Mouse (Mus musculus): ENCODE measurements around the gene Tbx21. TPM values are rescaled to one million over a fixed set of nuclear protein-coding genes. Genes with fewer than 3 reads are reported as not detected.

The Tbx21 gene
- total RNA-seq, 1 experiment, result 0.27 TPM

DNA sequence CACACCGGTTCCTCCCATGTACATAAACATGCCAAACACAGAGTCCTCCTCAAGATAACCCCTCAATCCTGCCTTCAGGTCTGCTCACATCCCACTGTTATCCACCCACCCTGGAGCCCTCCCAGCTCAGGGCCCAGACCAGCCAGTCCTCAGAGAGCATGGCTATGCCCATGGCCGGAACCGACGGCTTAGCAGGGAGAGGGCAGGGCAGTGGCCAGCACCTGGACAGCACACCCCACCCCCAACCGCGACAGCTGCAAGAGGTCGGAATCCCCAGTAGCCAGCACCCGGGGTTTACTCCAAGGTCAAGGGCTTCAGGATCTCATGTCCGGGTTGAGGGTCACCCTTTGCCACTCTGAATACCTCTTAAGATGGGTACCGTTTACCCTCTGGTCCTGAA, 5.1 kb upstream of the Tbx21 start:
- Histone ChIP-seq H3K9ac (ENCODE audit: insufficient read depth, low read depth, low read length, poor library complexity, severe bottlenecking) (no peak overlapping the region), H3K4me3 (ENCODE audit: insufficient read depth in 1 of 2, low read depth in 1 of 2, low read length in 2 of 2, poor library complexity in 1 of 2, severe bottlenecking in 1 of 2) (no peak overlapping the region), H3K36me3 (ENCODE audit: control insufficient read depth, insufficient read depth, low read length, poor library complexity, severe bottlenecking) (no peaks in the 10 kb centered on the region), H3K4me1 (ENCODE audit: control insufficient read depth in 2 of 2, insufficient read depth in 2 of 2, low read length in 2 of 2, poor library complexity in 1 of 2) (peaks cover 0 to 8% of the 10 kb centered on the region in 2 experiments; a peak in 1 of 4 replicates), H3K27ac (ENCODE audit: insufficient read depth, low read depth, low read length, poor library complexity, severe bottlenecking) (no peak overlapping the region), H3K9me3 (ENCODE audit: control insufficient read depth, insufficient read depth, low read depth, low read length) (no peaks in the 10 kb centered on the region)
- in situ Hi-C loops (cut with MboI; ENCODE audit: low sequenced_read_pairs in 2 of 2, unreplicated experiment in 2 of 2), result no loop called here
- TF ChIP-seq MAFK (IDR thresholded peaks at IDR 0.05; ENCODE audit: insufficient read depth, low read depth, low read length) (no peak), HCFC1 (IDR thresholded peaks at IDR 0.05; ENCODE audit: borderline replicate concordance, insufficient read depth, low read length) (no peak), ZC3H11A (IDR thresholded peaks at IDR 0.05; ENCODE audit: borderline replicate concordance, low read depth, low read length) (no peak), CHD2 (IDR thresholded peaks at IDR 0.05; ENCODE audit: low read depth, low read length) (no peak), ZNF384 (IDR thresholded peaks at IDR 0.05; ENCODE audit: low read depth, low read length) (no peak)
- DNase-seq (ENCODE audit: low read depth, low spot score), result no peak

DNA sequence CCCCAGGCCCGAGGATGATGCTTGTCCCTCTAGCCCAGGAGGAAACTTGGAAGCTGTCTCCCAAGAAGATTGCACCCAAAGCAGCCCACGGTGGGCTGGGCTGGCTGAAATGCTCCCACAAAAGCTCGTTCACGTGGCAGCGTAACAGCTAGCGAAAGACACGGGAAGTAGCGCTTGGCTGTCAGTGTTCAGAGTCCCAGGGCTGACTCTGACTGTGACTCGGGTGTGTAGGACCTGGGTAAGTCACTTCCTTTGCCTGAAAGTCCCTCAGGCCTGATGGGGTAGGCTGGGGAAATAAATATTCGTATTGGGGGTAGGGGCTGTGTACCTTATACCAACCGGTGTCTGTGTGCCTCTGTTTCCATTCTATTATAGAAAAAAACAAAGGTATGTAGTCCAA, 666 bp upstream of the Tbx21 start:
- no peak overlapping the region for H3K9ac ChIP-seq (ENCODE audit: insufficient read depth, low read depth, low read length, poor library complexity, severe bottlenecking)
- H3K4me3 ChIP-seq (ENCODE audit: insufficient read depth in 1 of 2, low read depth in 1 of 2, low read length in 2 of 2, poor library complexity in 1 of 2, severe bottlenecking in 1 of 2), result no peak overlapping the region
- no peak overlapping the region for H3K27ac ChIP-seq (ENCODE audit: insufficient read depth, low read depth, low read length, poor library complexity, severe bottlenecking)
- DNase-seq (ENCODE audit: low read depth, low spot score), result no peak
- H3K36me3 ChIP-seq (ENCODE audit: control insufficient read depth, insufficient read depth, low read length, poor library complexity, severe bottlenecking), result no peaks in the 10 kb centered on the region
- H3K9me3 ChIP-seq (ENCODE audit: control insufficient read depth, insufficient read depth, low read depth, low read length), result no peaks in the 10 kb centered on the region
- in situ Hi-C loops (cut with MboI; ENCODE audit: low sequenced_read_pairs in 2 of 2, unreplicated experiment in 2 of 2), result no loop called here
- peaks cover 0 to 8% of the 10 kb centered on the region in 2 experiments; a peak in 1 of 4 replicates for H3K4me1 ChIP-seq (ENCODE audit: control insufficient read depth in 2 of 2, insufficient read depth in 2 of 2, low read length in 2 of 2, poor library complexity in 1 of 2)
- TF ChIP-seq HCFC1 (IDR thresholded peaks at IDR 0.05; ENCODE audit: borderline replicate concordance, insufficient read depth, low read length) (no peak), ZNF384 (IDR thresholded peaks at IDR 0.05; ENCODE audit: low read depth, low read length) (no peak), MAFK (IDR thresholded peaks at IDR 0.05; ENCODE audit: insufficient read depth, low read depth, low read length) (no peak), CHD2 (IDR thresholded peaks at IDR 0.05; ENCODE audit: low read depth, low read length) (no peak), ZC3H11A (IDR thresholded peaks at IDR 0.05; ENCODE audit: borderline replicate concordance, low read depth, low read length) (no peak)

DNA sequence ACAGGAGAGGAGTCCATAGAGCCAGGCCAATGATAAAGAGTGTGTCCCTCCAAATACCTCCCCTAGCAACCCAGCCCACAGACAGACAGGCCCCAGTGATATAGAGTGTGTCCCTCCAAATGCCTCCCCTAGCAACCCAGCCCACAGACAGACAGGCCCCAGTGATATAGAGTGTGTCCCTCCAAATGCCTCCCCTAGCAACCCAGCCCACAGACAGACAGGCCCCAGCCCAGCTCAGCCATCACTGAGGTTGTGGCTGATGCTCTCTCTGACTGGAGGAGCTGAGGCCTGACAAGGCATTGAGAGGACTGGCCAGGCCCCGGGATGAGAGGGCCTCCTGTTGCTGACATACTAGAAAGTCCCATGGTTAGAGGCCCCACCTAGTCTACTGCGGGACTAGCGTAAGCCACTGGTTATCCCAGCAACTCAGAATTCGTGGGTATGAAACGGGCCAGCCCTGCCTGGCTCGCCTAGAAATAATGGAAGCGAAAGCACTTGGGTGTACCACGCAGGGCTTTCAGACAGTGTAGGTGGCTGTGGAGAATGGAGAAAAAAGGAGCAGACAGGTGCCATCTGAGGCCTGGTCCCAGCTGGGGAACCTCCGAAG, 2.5 kb downstream of the Tbx21 start:
- DNase-seq (ENCODE audit: low read depth, low spot score), result no peak
- H3K9me3 ChIP-seq (ENCODE audit: control insufficient read depth, insufficient read depth, low read depth, low read length), result no peaks in the 10 kb centered on the region
- no peak for TF ChIP-seq MAFK (IDR thresholded peaks at IDR 0.05; ENCODE audit: insufficient read depth, low read depth, low read length)
- no peak for TF ChIP-seq ZC3H11A (IDR thresholded peaks at IDR 0.05; ENCODE audit: borderline replicate concordance, low read depth, low read length)
- TF ChIP-seq ZNF384 (IDR thresholded peaks at IDR 0.05; ENCODE audit: low read depth, low read length), result no peak
- TF ChIP-seq CHD2 (IDR thresholded peaks at IDR 0.05; ENCODE audit: low read depth, low read length), result no peak
- no peak for TF ChIP-seq HCFC1 (IDR thresholded peaks at IDR 0.05; ENCODE audit: borderline replicate concordance, insufficient read depth, low read length)
- in situ Hi-C loops (cut with MboI; ENCODE audit: low sequenced_read_pairs in 2 of 2, unreplicated experiment in 2 of 2), result no loop called here
- H3K27ac ChIP-seq (ENCODE audit: insufficient read depth, low read depth, low read length, poor library complexity, severe bottlenecking), result no peak overlapping the region
- no peaks in the 10 kb centered on the region for H3K36me3 ChIP-seq (ENCODE audit: control insufficient read depth, insufficient read depth, low read length, poor library complexity, severe bottlenecking)
- H3K9ac ChIP-seq (ENCODE audit: insufficient read depth, low read depth, low read length, poor library complexity, severe bottlenecking), result no peak overlapping the region
- H3K4me3 ChIP-seq (ENCODE audit: insufficient read depth in 1 of 2, low read depth in 1 of 2, low read length in 2 of 2, poor library complexity in 1 of 2, severe bottlenecking in 1 of 2), result no peak overlapping the region
- peaks cover 0 to 8% of the 10 kb centered on the region in 2 experiments; a peak in 1 of 4 replicates for H3K4me1 ChIP-seq (ENCODE audit: control insufficient read depth in 2 of 2, insufficient read depth in 2 of 2, low read length in 2 of 2, poor library complexity in 1 of 2)

DNA sequence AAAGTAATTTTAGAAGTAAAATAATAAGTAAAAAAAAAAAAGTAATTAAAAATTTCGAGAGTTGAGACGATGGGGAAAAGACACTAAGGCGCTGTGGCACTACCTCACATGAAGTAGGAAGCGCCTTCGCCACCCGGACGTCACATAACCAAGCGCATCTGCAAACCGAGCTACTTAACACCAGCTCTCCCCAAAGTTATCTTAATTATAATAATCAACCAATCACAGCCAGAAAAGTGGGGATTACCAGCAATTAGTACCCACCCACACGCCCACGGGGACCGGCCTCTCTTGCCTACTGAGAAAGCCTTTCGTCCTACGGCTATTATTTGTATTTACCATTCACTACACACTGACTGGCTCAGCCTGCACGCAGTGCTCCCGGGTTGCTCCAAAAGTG, 6.2 kb downstream of the Tbx21 start:
- no peak for DNase-seq (ENCODE audit: low read depth, low spot score)
- Histone ChIP-seq H3K27ac (ENCODE audit: insufficient read depth, low read depth, low read length, poor library complexity, severe bottlenecking) (no peak overlapping the region), H3K36me3 (ENCODE audit: control insufficient read depth, insufficient read depth, low read length, poor library complexity, severe bottlenecking) (no peaks in the 10 kb centered on the region), H3K4me1 (ENCODE audit: control insufficient read depth in 2 of 2, insufficient read depth in 2 of 2, low read length in 2 of 2, poor library complexity in 1 of 2) (peaks cover 0 to 2% of the 10 kb centered on the region in 2 experiments; a peak in 1 of 4 replicates), H3K9ac (ENCODE audit: insufficient read depth, low read depth, low read length, poor library complexity, severe bottlenecking) (no peak overlapping the region), H3K4me3 (ENCODE audit: insufficient read depth in 1 of 2, low read depth in 1 of 2, low read length in 2 of 2, poor library complexity in 1 of 2, severe bottlenecking in 1 of 2) (no peak overlapping the region), H3K9me3 (ENCODE audit: control insufficient read depth, insufficient read depth, low read depth, low read length) (no peaks in the 10 kb centered on the region)
- TF ChIP-seq ZC3H11A (IDR thresholded peaks at IDR 0.05; ENCODE audit: borderline replicate concordance, low read depth, low read length) (no peak), CHD2 (IDR thresholded peaks at IDR 0.05; ENCODE audit: low read depth, low read length) (no peak), MAFK (IDR thresholded peaks at IDR 0.05; ENCODE audit: insufficient read depth, low read depth, low read length) (no peak), ZNF384 (IDR thresholded peaks at IDR 0.05; ENCODE audit: low read depth, low read length) (no peak), HCFC1 (IDR thresholded peaks at IDR 0.05; ENCODE audit: borderline replicate concordance, insufficient read depth, low read length) (no peak)
- in situ Hi-C loops (cut with MboI; ENCODE audit: low sequenced_read_pairs in 2 of 2, unreplicated experiment in 2 of 2), result no loop called here
